Mouse (Mus musculus) erythroblast, adult 5-6 weeks (primary cell): Measurements from ENCODE around the gene Cacna1i. TPM values are rescaled to one million over a fixed set of nuclear protein-coding genes. Genes with fewer than 3 reads are reported as not detected.

Source experiments
- total RNA-seq, 2 experiments: library from RNA; stranded (forward) in 1 of 2; stranded (reverse) in 1 of 2; fragments of 150-400 nt in 1 of 2; fragments of 200-764, 138-1000 nt in 1 of 2; gene quantifications; 2 replicates each; pipeline versions ENCODE4 v1.2.3 to v1.2.4; 2015 to 2017; ENCODE audit warnings: low replicate concordance in 2 of 2

Cacna1i gene
- total RNA-seq, 2 experiments from 2014 or later = not detected

Other genes starting within 250 kb of the Cacna1i start
- 5.8 and 8.6 TPM in 2 replicates for gene Syngr1, start 195.9 kb upstream of the Cacna1i start, total RNA-seq (2015; ENCODE audit: low replicate concordance)
- 6.0 and 7.1 TPM in 2 replicates for gene Syngr1, start 195.9 kb upstream of the Cacna1i start, total RNA-seq (2017; ENCODE audit: low replicate concordance)
- gene Rpl3, start 195.4 kb upstream of the Cacna1i start, total RNA-seq (2015; ENCODE audit: low replicate concordance) = 449 and 474 TPM in 2 replicates
- 532 and 676 TPM in 2 replicates for gene Rpl3, start 195.4 kb upstream of the Cacna1i start, total RNA-seq (2017; ENCODE audit: low replicate concordance)
- 0.58 and 10.9 TPM in 2 replicates for gene Tab1, start 154.1 kb upstream of the Cacna1i start, total RNA-seq (2015; ENCODE audit: low replicate concordance)
- 6.5 and 13.5 TPM in 2 replicates for gene Tab1, start 154.1 kb upstream of the Cacna1i start, total RNA-seq (2017; ENCODE audit: low replicate concordance)
- gene Mgat3, start 113.5 kb upstream of the Cacna1i start, total RNA-seq (2015; ENCODE audit: low replicate concordance) = not detected in 2 replicates
- not detected in 2 replicates for gene Mgat3, start 113.5 kb upstream of the Cacna1i start, total RNA-seq (2017; ENCODE audit: low replicate concordance)
- gene Mief1, start 53.2 kb upstream of the Cacna1i start, total RNA-seq (2015; ENCODE audit: low replicate concordance) = 6.5 and 7.7 TPM in 2 replicates
- gene Mief1, start 53.2 kb upstream of the Cacna1i start, total RNA-seq (2017; ENCODE audit: low replicate concordance) = 17.8 and 18.8 TPM in 2 replicates
- not detected in 2 replicates for gene AC140267.1, start 51.4 kb upstream of the Cacna1i start, total RNA-seq (2015; ENCODE audit: low replicate concordance)
- gene AC140267.1, start 51.4 kb upstream of the Cacna1i start, total RNA-seq (2017; ENCODE audit: low replicate concordance) = not detected in 2 replicates
- gene Atf4, start 32.1 kb upstream of the Cacna1i start, total RNA-seq (2015; ENCODE audit: low replicate concordance) = 86.3 and 108 TPM in 2 replicates
- gene Atf4, start 32.1 kb upstream of the Cacna1i start, total RNA-seq (2017; ENCODE audit: low replicate concordance) = 148 and 150 TPM in 2 replicates
- 15.4 and 16.5 TPM in 2 replicates for gene Rps19bp1, start 22.9 kb upstream of the Cacna1i start, total RNA-seq (2015; ENCODE audit: low replicate concordance)
- 5.0 and 10.1 TPM in 2 replicates for gene Rps19bp1, start 22.9 kb upstream of the Cacna1i start, total RNA-seq (2017; ENCODE audit: low replicate concordance)